Mouse (Mus musculus) c-Kit-positive CD71-positive TER-119-negative erythroid progenitor cells, embryonic 14.5 days (primary cell): ENCODE data around the gene Cacna2d1.

Experiments used
- DNase-seq: peaks from one replicate; pipeline ENCODE4 v3.0.0-alpha.2; 2013; ENCODE audit warnings: low read depth

Cacna2d1 gene

DNA sequence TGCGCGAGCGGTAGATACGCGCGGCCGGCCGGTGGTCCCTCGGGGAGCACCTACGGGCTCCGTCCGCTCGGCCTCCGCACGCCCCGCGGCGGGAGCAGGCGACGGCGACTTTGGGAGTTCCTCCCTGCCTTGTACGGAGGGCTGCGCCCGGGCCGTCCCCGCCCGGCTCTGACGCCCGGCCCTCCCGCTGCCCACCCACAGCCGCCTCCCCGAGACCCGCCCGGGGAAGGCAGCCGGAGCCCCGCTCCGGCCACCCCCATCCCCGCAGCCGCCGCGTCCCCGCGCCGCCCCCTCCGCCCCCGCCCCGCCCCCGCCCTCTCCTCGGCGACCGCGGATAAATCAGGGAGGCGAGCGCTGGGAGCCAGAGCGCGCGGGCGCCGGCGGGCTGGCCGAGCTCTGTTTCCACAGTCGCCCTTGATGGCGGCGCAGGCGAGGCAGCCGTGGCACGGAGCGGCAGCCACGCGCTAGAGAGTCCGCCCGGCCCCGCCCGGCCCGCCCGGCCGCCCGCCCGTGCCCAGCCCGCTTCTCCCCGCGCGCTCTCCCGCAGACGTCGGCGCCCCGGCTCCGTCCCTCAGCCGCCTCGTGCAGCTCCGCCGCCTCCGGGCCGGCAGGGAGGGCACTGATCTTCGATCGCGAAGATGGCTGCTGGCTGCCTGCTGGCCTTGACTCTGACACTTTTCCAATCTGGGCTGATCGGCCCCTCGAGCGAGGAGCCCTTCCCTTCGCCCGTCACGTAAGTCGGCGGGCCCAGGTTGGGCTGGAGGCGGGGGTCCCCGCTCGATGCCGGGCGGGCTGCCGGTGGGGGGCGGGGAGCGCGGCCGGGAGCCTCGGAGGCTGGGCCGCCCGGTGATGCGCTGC lies at the start of gene Cacna2d1:
Cacna2d1 (plus strand) TSS at position 316 of the 858 bp plus-strand sequence.
- DNase-seq, result no peak

DNA sequence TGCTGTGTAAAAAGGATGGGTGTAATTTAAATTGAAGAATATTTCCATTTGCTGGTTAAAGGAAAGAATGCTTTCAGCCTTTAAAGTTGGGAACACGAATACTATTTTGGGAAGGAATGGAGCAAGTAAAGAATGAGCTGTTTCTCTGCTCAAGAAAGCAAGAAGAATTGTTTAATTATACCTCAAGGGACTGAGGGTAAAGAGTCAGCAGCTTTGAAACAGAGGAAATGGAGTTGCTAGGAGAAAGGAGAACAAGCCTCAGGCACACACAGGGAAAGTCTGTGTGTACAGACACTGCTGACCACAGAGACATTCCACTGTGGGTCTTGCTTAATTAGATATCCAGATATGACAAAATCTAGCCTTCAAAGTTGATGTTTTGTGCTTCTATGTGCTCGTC lies 39.4 kb upstream of the Cacna2d1 start:
- DNase-seq, result no peak

DNA sequence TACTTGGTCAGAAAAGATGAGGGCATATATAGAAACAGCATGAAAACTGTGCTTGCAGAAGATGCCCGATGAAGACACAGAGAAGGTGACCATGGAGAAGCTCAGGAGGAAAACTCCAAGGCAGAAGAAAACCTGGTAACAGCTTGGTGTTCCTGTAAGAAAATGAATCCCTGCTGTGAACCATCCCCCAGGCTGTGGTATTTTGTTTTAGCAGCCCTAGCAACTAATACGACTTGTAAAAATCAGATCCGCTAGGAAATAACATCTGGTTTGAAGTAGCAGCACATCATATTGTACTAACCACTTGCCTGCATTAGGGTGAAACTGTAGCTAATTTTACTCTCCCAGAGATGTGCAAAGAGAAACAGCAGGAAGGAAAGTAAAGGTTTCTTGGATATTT lies 37.8 kb upstream of the Cacna2d1 start:
- DNase-seq, result no peak

DNA sequence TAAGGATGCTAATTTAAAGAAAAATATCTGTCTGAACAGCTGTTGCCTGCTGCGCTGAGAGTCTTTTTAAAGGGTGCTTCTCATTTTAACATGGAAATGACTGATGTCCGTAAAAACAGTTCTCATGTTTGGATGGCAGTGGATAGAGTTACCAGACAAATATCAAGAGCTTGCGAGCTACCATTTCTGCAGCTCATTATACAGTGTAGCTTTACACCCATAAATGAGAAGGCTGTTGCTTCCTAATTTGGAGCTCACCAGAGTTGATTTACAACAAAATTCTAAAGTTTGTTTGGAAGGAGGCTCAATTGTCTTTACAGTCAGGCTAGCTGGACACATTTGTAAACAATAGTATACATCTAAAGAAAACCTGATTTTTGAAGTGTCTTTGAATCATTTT lies 28.0 kb upstream of the Cacna2d1 start:
- DNase-seq, result no peak

GRCm38 (mm10) chr5:15914931-15915330 lies 19.6 kb upstream of the Cacna2d1 start:
- DNase-seq, result no peak

DNA sequence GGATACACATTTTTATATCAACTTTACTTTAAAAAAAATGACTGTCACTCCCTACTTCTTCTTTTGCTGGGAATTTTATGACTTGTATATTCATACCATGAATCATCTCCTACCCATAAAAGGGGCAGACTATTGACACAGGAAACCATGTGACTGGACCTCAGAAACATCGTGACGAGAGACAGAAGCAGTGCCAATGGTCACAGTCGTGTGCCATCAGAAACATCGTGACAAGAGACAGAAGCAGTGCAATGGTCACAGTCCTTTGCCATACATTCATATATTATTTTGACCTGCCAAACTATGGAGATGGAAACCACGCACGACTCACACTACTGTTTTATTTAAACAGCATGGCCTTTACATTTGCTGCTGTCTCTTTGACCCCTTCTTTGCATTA lies 6.0 kb upstream of the Cacna2d1 start:
- no peak for DNase-seq

DNA sequence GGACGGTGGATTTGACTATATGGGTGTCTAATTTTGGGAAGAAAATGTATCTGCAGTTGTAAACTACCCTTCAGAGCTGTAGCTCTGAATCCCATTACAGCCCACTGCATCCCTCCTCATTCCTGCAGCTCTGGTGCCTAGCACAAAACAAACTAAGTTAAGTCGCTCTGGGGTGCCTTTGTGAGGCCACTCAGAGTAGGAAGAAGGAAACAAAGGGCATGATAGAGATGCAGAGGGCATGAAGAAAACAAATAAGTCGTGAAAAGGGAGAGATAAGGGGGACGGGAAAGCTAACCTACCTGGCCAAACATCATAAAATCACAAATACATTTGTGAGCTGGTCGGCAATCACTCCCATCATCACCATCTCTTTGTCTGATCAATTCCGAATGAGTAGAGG lies 1.5 kb upstream of the Cacna2d1 start:
- no peak for DNase-seq

- DNase-seq, result no peak
Measured at GRCm38 (mm10) chr5:15933581-15934375, 713 bp upstream of the Cacna2d1 start.

DNA sequence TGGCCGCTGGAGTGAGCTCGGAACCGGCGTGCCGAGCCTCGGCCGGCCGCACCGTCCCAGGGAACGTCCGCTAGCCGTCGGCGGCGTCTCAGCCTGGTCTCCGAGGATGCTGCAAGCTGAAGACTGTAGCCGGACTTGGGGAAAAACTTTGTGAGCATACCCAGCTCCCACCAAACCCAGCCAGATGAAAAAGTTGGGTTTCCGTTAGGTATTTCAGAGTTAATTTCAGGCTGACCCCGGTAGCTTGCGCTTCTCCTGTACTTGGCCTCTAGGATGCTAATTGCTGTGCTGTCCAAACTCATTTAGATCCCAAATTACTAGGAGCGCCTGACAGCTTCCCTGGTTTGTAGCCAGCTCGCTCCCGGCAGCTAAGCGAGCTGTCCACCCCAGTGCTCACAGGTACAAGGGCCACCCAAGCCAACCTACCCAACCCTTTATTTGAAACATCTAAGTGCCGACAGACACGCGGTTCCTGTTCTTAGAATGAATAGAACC lies 790 bp downstream of the Cacna2d1 start:
- no peak for DNase-seq

DNA sequence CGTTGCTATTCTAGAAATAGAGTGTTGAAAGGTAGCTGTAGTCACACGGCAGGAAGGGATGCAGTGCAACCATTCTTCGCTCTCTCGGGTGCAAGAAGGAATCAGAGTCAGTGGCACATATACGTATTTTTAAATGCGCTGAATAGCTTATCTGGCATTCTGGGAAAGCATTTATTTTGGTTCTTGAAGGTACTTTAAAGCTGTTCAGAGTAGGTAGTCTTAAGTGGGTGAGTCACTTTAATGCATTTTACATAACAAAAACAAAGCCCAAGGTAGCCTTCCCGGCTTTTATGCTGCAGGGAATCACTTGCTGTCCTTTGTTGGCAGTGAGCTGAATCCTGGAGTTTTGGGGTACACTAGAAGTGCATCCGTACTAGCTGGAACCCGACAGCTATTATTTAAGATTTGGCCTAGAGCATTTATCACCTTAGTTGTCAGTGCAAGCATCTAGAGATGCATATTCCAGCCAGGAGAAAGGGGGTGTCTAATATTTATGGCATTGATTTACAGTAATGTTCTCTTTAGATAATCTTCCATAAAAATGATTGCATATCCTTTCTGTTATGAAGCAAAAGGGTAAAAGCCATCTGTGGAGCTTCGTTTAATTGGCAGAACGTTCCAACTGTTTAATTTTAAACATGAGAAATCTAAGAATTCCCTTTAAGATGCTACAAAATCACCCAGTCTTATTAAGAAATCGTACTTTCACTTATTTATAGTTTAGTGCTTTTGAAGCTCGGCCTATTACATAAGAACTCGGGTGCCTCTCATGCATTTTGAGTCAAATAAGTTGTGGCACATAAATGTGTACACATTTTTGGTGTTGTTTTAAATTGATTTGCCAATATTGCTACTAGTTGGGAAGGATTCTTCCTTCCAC lies 1.6 kb downstream of the Cacna2d1 start:
- DNase-seq, result no peak

DNA sequence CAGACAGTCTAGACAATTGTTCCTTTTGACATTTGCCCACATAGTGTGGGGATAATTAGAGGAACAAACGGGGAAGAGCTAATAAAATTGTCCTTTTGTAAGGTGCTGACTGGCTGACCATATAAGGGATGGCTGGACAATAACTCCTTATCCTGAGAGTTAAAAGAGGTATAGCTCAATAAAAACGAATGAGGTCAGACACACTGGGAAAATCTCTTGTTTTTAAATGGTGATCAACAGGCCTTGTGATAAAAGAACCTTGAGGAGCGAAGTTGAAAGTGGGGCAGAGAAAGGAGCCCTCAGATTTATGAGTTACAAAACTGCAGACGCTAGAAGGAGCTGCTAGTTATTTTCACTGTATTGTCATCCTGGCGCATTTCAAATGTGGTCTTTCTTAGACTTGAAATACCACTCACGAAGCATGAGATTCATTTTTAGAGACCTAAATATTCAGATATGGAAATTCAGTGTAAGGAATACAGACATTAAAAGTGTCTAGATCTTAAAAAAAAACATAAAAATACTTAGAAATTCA lies 6.8 kb downstream of the Cacna2d1 start:
- DNase-seq, result no peak

DNA sequence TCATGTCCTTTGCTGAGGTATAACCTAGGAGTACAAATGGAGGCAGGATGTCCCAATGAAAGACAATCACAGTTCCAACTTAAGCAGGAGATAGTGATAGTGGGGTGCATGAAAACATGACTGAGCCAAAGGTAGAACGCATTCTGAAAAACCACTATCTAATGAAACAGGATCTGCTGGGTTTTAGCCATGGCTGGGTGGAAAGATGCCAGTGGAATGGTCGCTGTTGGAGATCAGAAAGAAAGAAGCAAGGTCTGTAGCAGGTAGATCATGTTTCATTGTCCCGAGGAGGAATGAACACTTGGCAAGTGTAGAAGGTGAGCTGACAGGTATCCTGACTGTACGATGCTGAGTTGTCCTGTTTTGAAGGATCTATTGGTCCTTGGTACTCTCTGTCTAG lies 7.6 kb downstream of the Cacna2d1 start:
- no peak for DNase-seq

DNA sequence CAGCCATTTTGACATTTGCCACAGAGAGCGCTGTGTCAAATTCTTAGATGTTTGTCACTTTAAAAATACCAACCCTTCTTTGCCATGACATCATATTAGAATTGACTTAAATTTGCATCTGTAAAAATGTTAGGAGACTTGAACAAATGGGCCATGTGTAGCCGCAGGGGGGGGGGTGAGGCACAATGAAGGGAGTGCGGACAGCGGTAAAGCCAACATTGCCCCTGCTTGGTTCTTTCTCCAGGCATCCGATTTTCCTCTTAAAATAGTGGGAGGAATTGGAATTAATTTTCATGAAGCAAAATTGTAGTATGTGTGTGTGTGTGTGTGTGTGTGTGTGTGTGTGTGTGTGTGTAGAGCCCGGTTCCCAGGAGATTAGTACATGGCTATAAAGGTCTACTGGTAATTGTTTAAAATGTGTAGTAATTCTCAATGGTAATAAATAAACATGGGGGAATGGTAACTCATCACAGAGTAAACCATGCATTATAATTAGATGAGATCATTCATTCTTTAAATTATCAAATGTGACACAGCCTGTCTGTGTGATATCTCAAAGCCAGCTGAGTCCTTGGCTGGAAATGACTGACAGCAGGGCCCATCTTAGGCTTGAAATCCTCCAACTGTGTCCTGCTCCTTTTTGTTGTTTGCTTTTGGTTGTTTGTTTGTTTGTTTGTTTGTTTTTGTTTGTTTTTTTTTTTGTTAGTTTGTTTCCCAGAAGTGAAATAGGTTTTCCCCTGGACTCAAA lies 14.0 kb downstream of the Cacna2d1 start:
- no peak for DNase-seq

GRCm38 (mm10) chr5:15959760-15960159 lies 25.3 kb downstream of the Cacna2d1 start:
- no peak for DNase-seq

DNA sequence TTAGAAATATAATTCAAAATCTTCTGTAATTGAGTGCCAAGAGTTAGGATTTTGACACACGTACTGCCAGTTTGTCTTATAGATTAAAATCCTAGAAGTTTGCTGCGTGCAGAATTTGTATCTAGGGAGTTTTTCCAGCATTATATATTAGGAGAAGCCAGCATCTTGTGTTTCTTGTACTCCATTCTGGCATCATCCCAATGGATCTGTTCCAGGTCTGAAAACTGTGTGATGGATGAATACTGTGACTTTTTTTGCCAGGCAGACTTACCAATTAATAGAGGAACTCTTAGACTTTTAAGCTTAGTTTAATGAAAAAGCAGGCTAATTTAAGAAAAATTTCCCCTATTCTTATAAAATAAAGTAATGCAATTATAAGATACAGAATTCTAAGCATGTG lies 27.4 kb downstream of the Cacna2d1 start:
- DNase-seq, result no peak

DNA sequence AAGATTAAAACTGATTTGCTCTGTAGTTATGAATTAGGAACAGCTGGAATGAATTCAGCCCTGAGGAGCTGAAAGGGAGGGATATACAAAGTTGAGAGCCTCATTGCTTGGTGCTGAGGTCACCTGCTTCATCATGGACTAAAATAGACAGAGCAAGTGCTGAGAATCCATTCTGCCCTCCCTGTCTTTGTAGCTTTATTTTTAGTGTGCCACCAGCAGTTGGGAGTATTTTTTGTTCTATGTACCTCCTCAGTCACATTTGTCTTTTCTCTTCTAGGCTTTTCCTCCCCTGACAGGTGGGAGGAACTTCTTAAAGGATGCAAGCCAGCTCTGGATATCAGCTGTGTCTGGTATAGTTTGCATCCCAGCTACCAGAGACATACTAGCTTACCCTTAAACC lies 32.4 kb downstream of the Cacna2d1 start:
- no peak for DNase-seq

DNA sequence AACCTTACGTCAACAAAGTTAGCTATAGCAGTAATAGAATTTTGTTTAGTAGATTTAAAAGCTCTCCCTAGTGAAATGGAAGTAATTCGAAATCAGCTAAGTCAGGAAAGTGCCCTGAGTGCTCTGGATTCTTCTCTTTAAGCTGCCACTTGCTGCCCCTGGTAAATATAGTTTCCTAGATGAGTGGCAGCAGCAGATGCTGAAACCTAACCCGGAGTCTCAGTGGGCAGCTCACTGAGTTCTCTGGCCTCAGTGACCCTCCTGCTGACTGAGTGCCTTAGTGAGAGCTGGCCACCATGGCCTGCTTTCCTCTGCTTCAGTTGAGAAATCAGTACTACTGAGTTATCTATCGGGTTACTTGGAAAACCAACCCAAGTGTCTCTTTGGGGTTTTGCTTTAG lies 37.3 kb downstream of the Cacna2d1 start:
- DNase-seq, result no peak

DNA sequence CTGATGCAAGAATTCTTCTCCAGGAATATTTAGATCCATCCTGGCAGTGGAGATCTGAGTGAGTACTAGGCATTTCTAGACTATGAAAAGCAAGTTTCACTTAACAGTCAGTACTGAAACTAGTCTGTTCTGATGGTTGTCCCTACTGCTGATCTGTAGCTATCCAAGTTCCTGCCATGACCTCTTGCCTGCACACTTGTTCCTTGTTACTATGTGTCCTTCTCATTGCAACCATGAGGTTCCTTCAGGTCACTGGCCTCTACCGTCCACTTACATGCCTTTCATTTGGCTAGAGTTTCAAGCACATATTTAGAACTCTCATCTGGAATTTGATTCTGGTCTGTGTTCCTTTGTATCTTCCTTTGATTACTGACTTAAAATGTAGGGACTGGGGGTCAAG lies 37.9 kb downstream of the Cacna2d1 start:
- DNase-seq, result no peak

DNA sequence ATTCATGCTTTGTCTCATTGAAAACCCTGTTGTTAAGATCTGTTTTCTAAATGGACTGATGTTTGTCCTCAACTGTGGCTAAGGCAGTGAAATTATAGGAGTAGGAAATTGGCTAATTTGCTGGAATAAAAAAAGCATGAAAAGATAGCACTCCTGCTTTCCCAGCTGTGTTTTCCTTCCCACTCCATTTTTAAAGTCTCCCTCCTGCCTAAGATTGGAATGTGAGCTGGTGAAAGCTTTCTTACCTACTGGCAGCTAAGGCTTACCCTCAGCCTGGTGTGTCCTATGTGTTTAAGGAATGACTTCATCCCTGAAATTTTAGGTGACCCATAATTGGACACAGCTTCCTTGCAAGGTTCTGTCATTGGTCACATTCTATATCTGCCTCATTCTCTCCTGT lies 40.2 kb downstream of the Cacna2d1 start:
- no peak for DNase-seq

DNA sequence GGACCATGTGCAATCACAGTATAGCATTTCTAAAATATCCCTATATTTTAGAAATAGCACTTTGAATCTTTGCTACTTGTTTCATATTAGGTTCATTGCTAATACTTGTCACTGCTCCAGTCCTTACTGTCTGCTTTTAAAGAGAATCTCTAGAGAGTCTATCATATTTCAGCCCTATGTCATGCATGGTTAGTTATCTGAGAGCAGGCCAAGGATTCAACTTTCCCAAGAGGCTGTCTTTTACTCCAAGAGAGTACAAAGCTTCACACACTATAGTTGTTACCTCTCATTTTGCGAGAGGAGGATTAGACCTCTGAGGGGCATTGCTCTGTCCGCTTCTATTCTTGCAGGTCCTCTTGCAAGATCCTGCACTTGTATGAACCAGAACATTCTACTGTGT lies 44.7 kb downstream of the Cacna2d1 start:
- no peak for DNase-seq

DNA sequence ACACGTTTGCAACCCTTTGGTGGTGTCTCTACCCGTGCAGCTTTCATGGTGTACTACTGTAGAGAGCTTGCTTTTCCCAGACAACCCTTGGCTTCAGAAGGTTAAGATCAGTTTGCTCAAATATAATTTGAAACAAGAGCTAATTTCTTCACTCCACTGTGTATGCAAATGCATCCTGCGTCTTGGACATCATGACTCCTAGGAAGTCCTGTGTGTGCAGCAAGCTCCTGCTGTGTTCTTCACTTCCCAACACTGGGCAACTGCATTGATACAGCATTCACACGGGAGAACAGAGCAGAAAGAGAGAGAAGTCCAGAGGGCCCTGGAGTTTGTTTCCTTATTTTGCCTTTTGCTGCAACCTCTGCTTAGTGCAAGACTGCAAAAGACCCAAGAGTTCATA lies 48.1 kb downstream of the Cacna2d1 start:
- DNase-seq, result no peak
